Mouse (Mus musculus) midbrain, embryonic 14.5 days (tissue): Measurements from ENCODE around the gene Arid1b. TPM values are rescaled to one million over a fixed set of nuclear protein-coding genes. Genes with fewer than 3 reads are reported as not detected.

Experiments used
- ATAC-seq: fragments of 200-750 bp; cut with Nextera tagmentation; 2 replicates; pipeline ENCODE4 v1.8.0; 2017; ENCODE audit warnings: moderate number of reproducible peaks, moderate library complexity; ENCODE audit not compliant: low FRiP score, low TSS enrichment
- DNase-seq: peaks from one replicate; pipeline ENCODE4 v3.0.0-alpha.2; 2015
- H3K27ac ChIP-seq: fragments of 300-500 bp; sonication (generic); replicated peaks from 2 replicates; pipeline ENCODE4 v1.5.1; 2014; ENCODE audit warnings: mild to moderate bottlenecking, low read depth, low read length, moderate library complexity
- H3K27me3 ChIP-seq: fragments of 300-500 bp; sonication (generic); 2 replicates; pipeline ENCODE4 v1.6.1; 2014; ENCODE audit warnings: low read length, control low read depth, mixed read lengths; ENCODE audit not compliant: control insufficient read depth, insufficient read depth
- H3K36me3 ChIP-seq: fragments of 300-500 bp; sonication (generic); 2 replicates; pipeline ENCODE4 v1.6.1; 2014; ENCODE audit warnings: low read length, control low read depth; ENCODE audit not compliant: control insufficient read depth, insufficient read depth
- H3K4me1 ChIP-seq: fragments of 300-500 bp; sonication (generic); 2 replicates; pipeline ENCODE4 v1.6.1; 2014; ENCODE audit warnings: mild to moderate bottlenecking, antibody characterized with exemption, low read length, control low read depth; ENCODE audit not compliant: control insufficient read depth, insufficient read depth
- H3K4me2 ChIP-seq: fragments of 300-500 bp; sonication (generic); 2 replicates; pipeline ENCODE4 v1.6.1; 2014; ENCODE audit warnings: mild to moderate bottlenecking, low read length, moderate library complexity
- H3K4me3 ChIP-seq: fragments of 300-500 bp; sonication (generic); replicated peaks from 2 replicates; pipeline ENCODE4 v1.5.1; 2014; ENCODE audit warnings: low read depth, low read length
- H3K9ac ChIP-seq: fragments of 300-500 bp; sonication (generic); replicated peaks from 2 replicates; pipeline ENCODE4 v1.6.1; 2014; ENCODE audit warnings: mild to moderate bottlenecking, low read length, moderate library complexity
- H3K9me3 ChIP-seq: fragments of 300-500 bp; sonication (generic); 2 replicates; pipeline ENCODE4 v1.6.1; 2016; ENCODE audit warnings: low read length, control low read depth, mixed read lengths; ENCODE audit not compliant: control insufficient read depth
- WGBS: fragments of 180-500 bp; shearing (Covaris S2); extraction: QIAGEN DNeasy Blood & Tissue Kit; methylation state at CpG from one replicate; pipeline ENCODE4 v1.1.7; 2014; 5-methylcytosine and 5-hydroxymethylcytosine counted together
- polyA plus RNA-seq: library from polyadenylated mRNA; unstranded; fragments of >200 nt; fragmentation: Nextera tagmentation; extraction: Ambion mirVana; gene quantifications from 2 replicates; pipeline ENCODE4 v1.2.1, GENCODE M21; 2014

The Arid1b gene
- polyA plus RNA-seq, 1 experiment from 2014 or later: 23.8 TPM

DNA sequence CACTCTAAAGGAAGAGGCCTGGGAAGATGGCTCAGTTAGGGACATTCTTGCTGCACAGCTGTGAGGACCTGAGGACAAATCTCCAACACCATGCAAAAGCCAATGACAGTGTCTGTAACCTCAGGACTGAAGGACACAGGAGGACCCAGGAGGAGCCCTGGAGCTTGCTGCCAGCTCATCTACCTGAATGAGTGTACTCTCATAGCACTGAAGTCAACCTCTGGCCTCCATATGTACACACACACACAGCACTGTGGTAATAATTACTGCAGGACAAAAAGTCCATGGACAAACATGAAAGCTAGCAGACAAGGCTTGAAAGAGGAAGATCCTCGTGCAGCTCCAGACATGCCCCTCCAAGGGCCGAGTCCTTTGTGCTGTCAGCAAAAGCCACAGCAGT is 238.0 kb downstream of the Arid1b start:
- Histone ChIP-seq H3K27ac (no peak overlapping the region), H3K9ac (no peak overlapping the region), H3K4me3 (no peak overlapping the region), H3K9me3 (no peaks in the 10 kb centered on the region), H3K4me2 (no peak overlapping the region), H3K36me3 (no peaks in the 10 kb centered on the region), H3K27me3 (no peaks in the 10 kb centered on the region), H3K4me1 (peaks cover 24% of the 10 kb centered on the region)
- no peak for DNase-seq
- 71% methylated on average over 2 of the region's 2 CpGs for WGBS
- ATAC-seq: no peak

DNA sequence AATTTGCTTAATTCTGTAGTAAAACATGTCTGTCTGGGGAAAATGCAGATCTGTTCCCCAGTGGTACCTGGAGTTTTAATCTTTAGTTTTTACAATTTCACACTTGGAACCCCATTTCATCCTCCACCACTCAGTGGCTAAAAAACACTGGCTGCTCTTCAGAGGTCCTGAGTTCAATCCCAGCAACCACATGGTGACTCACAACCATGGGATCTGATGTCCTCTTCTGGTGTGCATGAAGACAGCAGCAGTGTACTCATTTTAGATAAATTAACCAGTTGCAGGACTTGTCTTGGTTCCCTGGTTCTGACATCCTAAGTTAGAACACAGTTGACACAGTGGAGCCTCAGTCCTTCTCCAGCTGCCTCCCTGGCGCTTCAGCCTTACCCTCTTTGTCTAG is 239.9 kb downstream of the Arid1b start:
- no peak for ATAC-seq
- 97% methylated on average over 1 of the region's 1 CpGs for WGBS
- H3K9me3 ChIP-seq: no peaks in the 10 kb centered on the region
- H3K4me2 ChIP-seq: no peak overlapping the region
- no peak overlapping the region for H3K27ac ChIP-seq
- no peak overlapping the region for H3K9ac ChIP-seq
- H3K27me3 ChIP-seq: no peaks in the 10 kb centered on the region
- H3K4me1 ChIP-seq: peaks cover 29% of the 10 kb centered on the region
- H3K4me3 ChIP-seq: no peak overlapping the region
- no peak for DNase-seq
- no peaks in the 10 kb centered on the region for H3K36me3 ChIP-seq

DNA sequence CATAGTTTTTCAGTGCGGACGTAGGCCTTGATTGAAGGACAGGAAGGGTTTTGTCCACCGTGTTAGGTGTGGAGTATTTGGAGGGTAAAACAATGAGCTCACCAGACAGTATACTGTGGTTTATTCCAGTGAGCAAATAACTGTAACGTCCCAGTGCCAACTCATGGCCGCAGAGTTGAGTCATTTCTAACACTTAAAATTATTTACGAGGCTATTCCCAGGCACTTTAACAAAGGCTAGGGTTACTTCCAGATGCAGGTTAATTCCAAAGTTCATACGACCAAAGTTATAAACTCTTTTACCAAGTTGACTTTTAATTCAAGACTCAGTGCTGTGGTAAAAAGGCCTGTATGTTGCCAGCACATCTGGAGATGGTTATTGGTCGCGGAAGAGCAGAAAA is 240.9 kb downstream of the Arid1b start:
- ATAC-seq: no peak
- 93% methylated on average over 9 of the region's 9 CpGs for WGBS
- Histone ChIP-seq H3K4me1 (peaks cover 30% of the 10 kb centered on the region), H3K4me2 (no peak overlapping the region), H3K9me3 (no peaks in the 10 kb centered on the region), H3K36me3 (no peaks in the 10 kb centered on the region), H3K9ac (no peak overlapping the region), H3K4me3 (no peak overlapping the region), H3K27ac (no peak overlapping the region), H3K27me3 (no peaks in the 10 kb centered on the region)
- no peak for DNase-seq

DNA sequence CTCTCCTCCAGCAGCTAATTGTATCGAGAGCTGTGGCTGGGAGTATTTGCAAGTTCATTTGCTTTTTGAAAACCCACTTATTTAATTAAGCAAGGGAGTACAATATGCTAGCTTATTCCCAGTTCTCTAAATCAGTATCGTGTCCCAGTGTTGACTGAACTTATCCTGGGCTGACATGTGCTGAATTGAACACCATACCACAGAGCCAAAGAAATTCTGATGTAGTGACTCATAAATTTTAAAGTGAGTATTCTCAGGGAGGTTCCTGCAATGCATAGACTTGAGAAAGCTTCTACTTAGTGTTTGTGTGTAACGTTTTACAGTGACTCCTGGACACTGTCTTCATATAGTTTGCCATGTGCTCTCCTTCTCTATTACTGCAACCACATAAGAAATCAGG is 243.6 kb downstream of the Arid1b start:
- no peak overlapping the region for H3K9ac ChIP-seq
- DNase-seq (no peak), ATAC-seq (no peak)
- no peaks in the 10 kb centered on the region for H3K9me3 ChIP-seq
- H3K4me1 ChIP-seq: peaks cover 30% of the 10 kb centered on the region
- no peak overlapping the region for H3K4me3 ChIP-seq
- no peak overlapping the region for H3K27ac ChIP-seq
- no peak overlapping the region for H3K4me2 ChIP-seq
- no peaks in the 10 kb centered on the region for H3K36me3 ChIP-seq
- WGBS: 55% methylated on average over 3 of the region's 3 CpGs
- H3K27me3 ChIP-seq: no peaks in the 10 kb centered on the region

DNA sequence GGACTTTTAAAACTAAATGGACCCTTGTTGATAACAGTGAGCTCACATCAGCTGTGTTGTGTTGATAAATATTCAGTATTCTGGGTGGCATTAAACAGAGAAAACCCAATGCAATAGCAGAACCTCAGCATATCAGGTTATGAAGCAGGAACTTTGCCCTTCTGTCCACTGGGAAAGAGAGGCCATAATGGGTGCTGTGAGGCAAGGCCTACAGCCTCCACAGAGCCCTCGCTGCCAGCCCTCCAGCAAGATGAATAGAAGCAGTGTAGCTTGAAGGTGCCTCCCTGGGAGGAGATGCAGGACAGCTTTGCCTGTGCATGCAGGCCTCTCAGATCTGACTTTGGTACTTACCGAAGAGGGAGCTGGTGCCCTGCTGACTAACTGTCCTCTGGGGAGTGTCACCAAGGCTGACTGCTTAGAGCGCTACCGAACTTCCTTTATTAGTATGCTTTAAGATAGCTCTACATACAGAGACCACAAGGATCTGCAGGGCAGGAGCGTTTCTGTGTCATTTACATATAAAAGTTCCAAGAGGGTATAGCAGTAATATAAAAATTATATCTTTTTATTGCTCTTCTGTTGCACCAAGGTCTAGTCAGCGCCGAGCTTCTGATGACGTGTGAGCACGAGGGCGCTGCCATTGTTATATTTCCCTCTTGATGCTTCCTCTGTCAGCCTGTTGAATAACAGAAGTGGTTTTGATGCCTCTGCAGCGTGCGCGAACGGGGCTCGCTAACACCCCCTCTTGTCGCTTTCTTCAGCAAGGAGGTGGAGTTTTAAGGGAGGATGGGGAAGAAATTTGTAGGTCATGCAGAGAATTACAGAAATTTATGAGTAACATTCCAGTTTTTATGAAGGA is 244.5 kb downstream of the Arid1b start:
- 35% methylated on average over 16 of the region's 16 CpGs for WGBS
- Histone ChIP-seq H3K4me2 (no peak overlapping the region), H3K4me3 (no peak overlapping the region), H3K27ac (no peak overlapping the region; the same call in 1 of the 2 replicates), H3K9ac (no peak overlapping the region), H3K9me3 (no peaks in the 10 kb centered on the region), H3K36me3 (no peaks in the 10 kb centered on the region), H3K4me1 (peaks cover 30% of the 10 kb centered on the region), H3K27me3 (no peaks in the 10 kb centered on the region)
- DNase-seq: peak; percentile 56
- no peak for ATAC-seq

DNA sequence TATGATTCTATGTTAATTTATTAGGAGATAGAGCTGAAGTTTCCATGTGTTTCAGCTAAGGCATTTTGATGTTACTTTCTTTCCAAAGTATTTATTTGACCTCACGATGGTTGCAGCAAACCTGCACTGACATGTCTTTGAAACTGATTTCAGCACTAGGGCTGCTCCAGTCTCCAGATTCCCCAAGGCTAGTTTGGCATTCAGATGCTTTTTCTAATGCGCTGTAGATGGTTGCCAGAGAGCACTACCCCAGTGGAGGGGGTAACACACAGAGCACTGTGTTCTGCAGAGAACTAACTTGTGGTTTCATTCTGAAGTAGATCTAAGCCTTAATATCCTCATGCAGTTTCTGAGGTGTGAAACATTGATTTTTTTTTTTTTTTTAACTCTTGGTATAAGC is 250.4 kb downstream of the Arid1b start:
- Histone ChIP-seq H3K27ac (no peak overlapping the region), H3K4me2 (no peak overlapping the region), H3K27me3 (no peaks in the 10 kb centered on the region), H3K9me3 (no peaks in the 10 kb centered on the region), H3K4me1 (no peaks in the 10 kb centered on the region), H3K36me3 (peaks cover 3% of the 10 kb centered on the region; the same call in 1 of the 2 replicates), H3K4me3 (no peak overlapping the region), H3K9ac (no peak overlapping the region)
- 80% methylated on average over 2 of the region's 2 CpGs for WGBS
- no peak for ATAC-seq
- DNase-seq: no peak

DNA sequence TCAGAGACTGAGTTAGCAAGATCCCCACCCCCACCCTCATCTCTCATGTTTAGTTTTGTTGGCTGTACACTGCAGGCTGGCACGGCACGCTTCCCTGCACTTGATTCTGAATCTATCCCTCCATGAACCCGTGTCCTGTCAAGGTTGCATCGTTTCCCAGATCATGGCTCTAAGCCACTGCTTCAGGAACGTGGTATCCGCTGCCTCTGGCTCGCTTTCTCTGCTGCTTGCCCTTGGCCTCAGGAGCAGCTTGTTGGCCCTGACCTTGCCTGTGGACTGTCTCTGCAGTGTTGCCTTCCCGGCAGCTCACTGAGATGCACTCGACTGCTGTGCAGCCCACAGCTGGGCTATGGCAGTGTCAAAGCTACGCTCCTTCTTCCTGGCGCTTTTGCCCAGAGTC is 252.6 kb downstream of the Arid1b start:
- Histone ChIP-seq H3K4me3 (no peak overlapping the region), H3K9ac (no peak overlapping the region), H3K9me3 (no peaks in the 10 kb centered on the region), H3K36me3 (peaks cover 3% of the 10 kb centered on the region; the same call in 1 of the 2 replicates), H3K4me1 (peaks cover 4% of the 10 kb centered on the region; the same call in 1 of the 2 replicates), H3K27me3 (no peaks in the 10 kb centered on the region), H3K27ac (no peak overlapping the region), H3K4me2 (no peak overlapping the region)
- DNase-seq: no peak
- no peak for ATAC-seq
- 83% methylated on average over 11 of the region's 11 CpGs for WGBS

DNA sequence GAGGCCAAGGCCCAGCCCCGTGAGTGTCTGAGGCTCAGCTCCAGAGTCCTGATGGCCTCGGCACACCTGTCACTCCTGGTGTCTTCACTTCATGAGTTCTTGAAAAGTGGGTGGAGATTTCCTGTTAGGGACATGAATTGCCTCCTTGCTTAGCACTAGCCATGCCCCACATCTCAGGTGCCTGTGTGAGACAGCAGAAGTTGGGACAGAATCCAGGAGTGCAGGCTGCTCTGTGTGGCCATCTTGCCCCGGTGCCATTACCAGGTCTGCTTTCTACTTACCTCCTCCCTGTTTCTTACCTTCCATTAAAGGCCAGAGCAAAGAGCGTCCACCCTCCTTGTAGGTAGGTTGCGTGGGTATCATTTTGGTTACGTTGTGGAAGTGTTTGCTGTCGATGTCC is 253.1 kb downstream of the Arid1b start:
- Histone ChIP-seq H3K9me3 (no peaks in the 10 kb centered on the region), H3K27me3 (no peaks in the 10 kb centered on the region), H3K4me3 (no peak overlapping the region), H3K36me3 (peaks cover 3% of the 10 kb centered on the region; the same call in 1 of the 2 replicates), H3K27ac (no peak overlapping the region), H3K4me2 (no peak overlapping the region), H3K4me1 (peaks cover 4% of the 10 kb centered on the region; the same call in 1 of the 2 replicates), H3K9ac (no peak overlapping the region)
- DNase-seq (no peak), ATAC-seq (no peak)
- WGBS: 95% methylated on average over 7 of the region's 7 CpGs

DNA sequence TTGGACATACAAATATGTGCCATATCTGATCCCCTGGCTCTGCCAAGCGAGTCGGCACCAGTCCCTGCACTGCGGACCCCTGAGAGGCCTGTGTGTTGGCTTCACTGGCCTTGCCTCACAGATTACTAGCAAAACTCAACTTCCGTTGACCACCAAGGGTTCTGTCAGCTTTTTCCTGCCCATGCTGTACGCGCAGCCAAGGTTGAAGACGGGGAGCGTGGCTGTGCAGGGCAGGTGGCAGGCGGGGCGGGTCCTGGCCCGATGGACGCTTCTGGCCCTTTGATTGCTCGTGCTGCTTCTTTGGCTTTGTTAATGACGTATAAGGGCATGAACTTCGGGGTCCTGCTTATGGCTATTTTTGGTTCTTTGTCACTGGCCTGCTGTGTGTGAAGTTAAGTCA is 253.6 kb downstream of the Arid1b start:
- Histone ChIP-seq H3K27me3 (no peaks in the 10 kb centered on the region), H3K36me3 (peaks cover 3% of the 10 kb centered on the region; the same call in 1 of the 2 replicates), H3K9me3 (no peaks in the 10 kb centered on the region), H3K27ac (no peak overlapping the region), H3K4me1 (peaks cover 4% of the 10 kb centered on the region; the same call in 1 of the 2 replicates), H3K4me2 (no peak overlapping the region), H3K9ac (no peak overlapping the region), H3K4me3 (no peak overlapping the region)
- no peak for DNase-seq
- no peak for ATAC-seq
- WGBS: 91% methylated on average over 15 of the region's 15 CpGs
